Comparison of ENCODE assay signal across 8 mouse cellular contexts in genomic region chr13:47042024-47042633, GRCm38 (mm10). TPM values are rescaled to one million over a fixed set of nuclear protein-coding genes. Genes with fewer than 3 reads are reported as not detected.
DNase-seq lines count a peak whose midpoint lies in the region; ATAC-seq and TF ChIP-seq lines count a peak whose summit lies in the region.

No protein-coding gene starts in this region.

- ATAC-seq in heart, embryonic 14.5 days (ENCODE audit: insufficient number of reproducible peaks, insufficient read depth, low FRiP score, low read depth) = no peak
- ATAC-seq in limb, embryonic 11.5 days (ENCODE audit: insufficient number of reproducible peaks, low FRiP score, low TSS enrichment, low read depth) = no peak
- no peak for ATAC-seq in stomach, embryonic 15.5 days (ENCODE audit: insufficient read depth, low FRiP score, low read depth)

- H3K9ac ChIP-seq in heart, embryonic 14.5 days (ENCODE audit: low read length) = no peak overlapping the region
- no peak overlapping the region for H3K9ac ChIP-seq in limb, embryonic 11.5 days (ENCODE audit: low read length)
- H3K9ac ChIP-seq in stomach, embryonic 15.5 days = no peak overlapping the region

- intact Hi-C loops in left cerebral cortex, postnatal 14 days (cut with DNase I) = no loop called here

- H3K27ac ChIP-seq in testis, adult 2 months (ENCODE audit: control insufficient read depth, insufficient read depth, low read depth, low read length) = peak overlapping the region; percentile 24; the same call in 1 of the 2 replicates
- H3K27ac ChIP-seq in heart, embryonic 14.5 days (replicated peaks in 1 of 2; ENCODE audit: control insufficient read depth in 1 of 2, insufficient read depth in 1 of 2, low read depth in 2 of 2, low read length in 2 of 2) = no peak overlapping the region
- H3K27ac ChIP-seq in limb, embryonic 11.5 days (replicated peaks; ENCODE audit: low read depth, low read length) = no peak overlapping the region
- no peak overlapping the region for H3K27ac ChIP-seq in stomach, embryonic 15.5 days

- H3K4me1 ChIP-seq in testis, adult 2 months (ENCODE audit: control insufficient read depth, insufficient read depth, low read length) = peaks cover 13% of the 10 kb centered on the region
- peaks cover 8% of the 10 kb centered on the region in 2 experiments; a peak in 3 of 4 replicates for H3K4me1 ChIP-seq in heart, embryonic 14.5 days (ENCODE audit: control insufficient read depth in 2 of 2, insufficient read depth in 2 of 2, low read length in 2 of 2)
- no peaks in the 10 kb centered on the region; the same call in 1 of the 2 replicates for H3K4me1 ChIP-seq in limb, embryonic 11.5 days (ENCODE audit: control insufficient read depth, insufficient read depth, low read length)
- 0 out of 2 replicates have a peak, but pooled peaks cover 9% of the 10 kb centered on the region for H3K4me1 ChIP-seq in stomach, embryonic 15.5 days

- 50% methylated on average over 8 of the region's 8 CpGs for WGBS in heart, embryonic 14.5 days
- WGBS in limb, embryonic 11.5 days = 58% methylated on average over 8 of the region's 8 CpGs
- WGBS in stomach, embryonic 15.5 days = 40% methylated on average over 8 of the region's 8 CpGs

- H3K4me2 ChIP-seq in heart, embryonic 14.5 days (ENCODE audit: low read length) = peak overlapping the region; percentile 74
- peak overlapping the region; percentile 96; the same call in 1 of the 2 replicates for H3K4me2 ChIP-seq in limb, embryonic 11.5 days (ENCODE audit: low read depth, severe bottlenecking)
- peak overlapping the region; percentile 86 for H3K4me2 ChIP-seq in stomach, embryonic 15.5 days

- H3K9me3 ChIP-seq in heart, embryonic 14.5 days (ENCODE audit: control insufficient read depth, low read length) = no peaks in the 10 kb centered on the region
- H3K9me3 ChIP-seq in limb, embryonic 11.5 days (ENCODE audit: control insufficient read depth, low read length) = no peaks in the 10 kb centered on the region
- no peaks in the 10 kb centered on the region for H3K9me3 ChIP-seq in stomach, embryonic 15.5 days

- no peaks in the 10 kb centered on the region for H3K36me3 ChIP-seq in testis, adult 2 months (ENCODE audit: control insufficient read depth, insufficient read depth, low read length)
- no peaks in the 10 kb centered on the region for H3K36me3 ChIP-seq in heart, embryonic 14.5 days (ENCODE audit: control insufficient read depth, insufficient read depth, low read length)
- no peaks in the 10 kb centered on the region for H3K36me3 ChIP-seq in limb, embryonic 11.5 days (ENCODE audit: control insufficient read depth, insufficient read depth, low read length)
- no peaks in the 10 kb centered on the region for H3K36me3 ChIP-seq in stomach, embryonic 15.5 days

- H3K27me3 ChIP-seq in testis, adult 2 months (ENCODE audit: control insufficient read depth, insufficient read depth, low read length) = no peaks in the 10 kb centered on the region
- no peaks in the 10 kb centered on the region for H3K27me3 ChIP-seq in heart, embryonic 14.5 days (ENCODE audit: control insufficient read depth, insufficient read depth, low read length)
- H3K27me3 ChIP-seq in limb, embryonic 11.5 days (ENCODE audit: control insufficient read depth, insufficient read depth, low read length) = no peaks in the 10 kb centered on the region
- H3K27me3 ChIP-seq in stomach, embryonic 15.5 days (replicated peaks) = no peaks in the 10 kb centered on the region

- DNase-seq in testis, postnatal 10 days (ENCODE audit: low spot score) = no peak
- DNase-seq in limb, embryonic 11.5 days (ENCODE audit: low spot score) = no peak
- no peak for DNase-seq in layer of hippocampus, adult 11-12 months (ENCODE audit: low spot score)
- no peak for DNase-seq in left cerebral cortex, postnatal 14 days (ENCODE audit: low spot score in 2 of 2)
- no peak for DNase-seq in spleen, postnatal 14 days (ENCODE audit: low spot score in 2 of 2)

- TF ChIP-seq POLR2A in testis, adult 2 months (IDR thresholded peaks at IDR 0.05; ENCODE audit: control insufficient read depth, low read depth, low read length) = no peak

- H3K4me3 ChIP-seq in testis, adult 2 months (ENCODE audit: control insufficient read depth, low read depth, low read length) = no peak overlapping the region; the same call in 1 of the 2 replicates
- peak overlapping the region in 1 of 2 experiments; percentile 80; a peak in 1 of 4 replicates for H3K4me3 ChIP-seq in heart, embryonic 14.5 days (ENCODE audit: control insufficient read depth in 1 of 2, insufficient read depth in 1 of 2, low read depth in 1 of 2, low read length in 2 of 2)
- no peak overlapping the region for H3K4me3 ChIP-seq in limb, embryonic 11.5 days (ENCODE audit: low read depth, low read length)
- H3K4me3 ChIP-seq in stomach, embryonic 15.5 days (replicated peaks) = peak overlapping the region; percentile 79; the same call in 1 of the 2 replicates

- no peak for TF ChIP-seq CTCF in testis, adult 2 months (IDR thresholded peaks at IDR 0.05; ENCODE audit: control insufficient read depth, insufficient read depth, insufficient replicate concordance, low read depth, low read length)

RNA-seq across cellular contexts. Expression of gene Kdm1b, which starts 1.2 kb away (rescaled TPM):
- polyA plus RNA-seq in testis, adult 2 months (2012; rRNA removed) = 2.0 and 2.3 TPM in 2 replicates
- 7.5 and 8.0 TPM in 2 replicates for polyA plus RNA-seq in heart, embryonic 14.5 days (2014; fragmentation: Nextera tagmentation; extraction: Ambion mirVana)
- 11.5 and 12.4 TPM in 2 replicates for polyA plus RNA-seq in limb, embryonic 11.5 days (2014; fragmentation: Nextera tagmentation; extraction: Ambion mirVana)
- polyA plus RNA-seq in stomach, embryonic 15.5 days (2015; fragmentation: Nextera tagmentation; extraction: Ambion mirVana) = 12.8 and 12.9 TPM in 2 replicates
- 10 to 100 TPM; 10.4 to 12.3 TPM for total RNA-seq in left cerebral cortex, postnatal 14 days (2021)

RNA-seq across cellular contexts. Expression of gene Tpmt, which starts 2.4 kb away (rescaled TPM):
- 2.9 and 3.4 TPM in 2 replicates for polyA plus RNA-seq in testis, adult 2 months (2012; rRNA removed)
- polyA plus RNA-seq in heart, embryonic 14.5 days (2014; fragmentation: Nextera tagmentation; extraction: Ambion mirVana) = 17.1 and 18.4 TPM in 2 replicates
- 25.8 and 28.6 TPM in 2 replicates for polyA plus RNA-seq in limb, embryonic 11.5 days (2014; fragmentation: Nextera tagmentation; extraction: Ambion mirVana)
- polyA plus RNA-seq in stomach, embryonic 15.5 days (2015; fragmentation: Nextera tagmentation; extraction: Ambion mirVana) = 21.4 and 21.8 TPM in 2 replicates
- 10 to 100 TPM in 1 of 2 experiments, 1 to 10 TPM in 1; 7.8 to 10.4 TPM for total RNA-seq in left cerebral cortex, postnatal 14 days (2021)

RNA-seq across cellular contexts. Expression of gene Nhlrc1, which starts 27.5 kb away (rescaled TPM):
- 0.49 and 0.75 TPM in 2 replicates for polyA plus RNA-seq in testis, adult 2 months (2012; rRNA removed)
- 4.5 and 6.0 TPM in 2 replicates for polyA plus RNA-seq in heart, embryonic 14.5 days (2014; fragmentation: Nextera tagmentation; extraction: Ambion mirVana)
- 2.7 and 3.1 TPM in 2 replicates for polyA plus RNA-seq in limb, embryonic 11.5 days (2014; fragmentation: Nextera tagmentation; extraction: Ambion mirVana)
- polyA plus RNA-seq in stomach, embryonic 15.5 days (2015; fragmentation: Nextera tagmentation; extraction: Ambion mirVana) = 3.1 and 3.9 TPM in 2 replicates
- total RNA-seq in left cerebral cortex, postnatal 14 days (2021) = 10 to 100 TPM; 13.9 to 15.7 TPM
